Mouse (Mus musculus): ENCODE data around the gene Slc37a1. TPM values are rescaled to one million over a fixed set of nuclear protein-coding genes. Genes with fewer than 3 reads are reported as not detected.

The Slc37a1 gene
- polyA plus RNA-seq, 1 experiment from 2014 or later = 2.4 TPM

- Histone ChIP-seq H3K36me3 (ENCODE audit: control insufficient read depth, insufficient read depth) (no peaks in the 10 kb centered on the region), H3K9ac (ENCODE audit: low read depth, low read length) (no peak overlapping the region), H3K27ac (ENCODE audit: low read length) (no peak overlapping the region), H3K4me3 (ENCODE audit: low read depth, low read length) (no peak overlapping the region), H3K9me3 (replicated peaks; ENCODE audit: control insufficient read depth, low read length) (no peaks in the 10 kb centered on the region), H3K4me2 (ENCODE audit: low read depth, low read length) (no peak overlapping the region), H3K27me3 (ENCODE audit: control insufficient read depth, insufficient read depth, low read depth, low read length) (peaks cover 19% of the 10 kb centered on the region), H3K4me1 (ENCODE audit: control insufficient read depth, low read depth, low read length) (no peaks in the 10 kb centered on the region)
- WGBS (ENCODE audit: insufficient replicate concordance) = 25% methylated on average over 8 of the region's 8 CpGs
- no peak for ATAC-seq (ENCODE audit: low read depth)
Observed at GRCm38 (mm10) chr17:31384968-31385627, 98.5 kb downstream of the Slc37a1 start.

DNA sequence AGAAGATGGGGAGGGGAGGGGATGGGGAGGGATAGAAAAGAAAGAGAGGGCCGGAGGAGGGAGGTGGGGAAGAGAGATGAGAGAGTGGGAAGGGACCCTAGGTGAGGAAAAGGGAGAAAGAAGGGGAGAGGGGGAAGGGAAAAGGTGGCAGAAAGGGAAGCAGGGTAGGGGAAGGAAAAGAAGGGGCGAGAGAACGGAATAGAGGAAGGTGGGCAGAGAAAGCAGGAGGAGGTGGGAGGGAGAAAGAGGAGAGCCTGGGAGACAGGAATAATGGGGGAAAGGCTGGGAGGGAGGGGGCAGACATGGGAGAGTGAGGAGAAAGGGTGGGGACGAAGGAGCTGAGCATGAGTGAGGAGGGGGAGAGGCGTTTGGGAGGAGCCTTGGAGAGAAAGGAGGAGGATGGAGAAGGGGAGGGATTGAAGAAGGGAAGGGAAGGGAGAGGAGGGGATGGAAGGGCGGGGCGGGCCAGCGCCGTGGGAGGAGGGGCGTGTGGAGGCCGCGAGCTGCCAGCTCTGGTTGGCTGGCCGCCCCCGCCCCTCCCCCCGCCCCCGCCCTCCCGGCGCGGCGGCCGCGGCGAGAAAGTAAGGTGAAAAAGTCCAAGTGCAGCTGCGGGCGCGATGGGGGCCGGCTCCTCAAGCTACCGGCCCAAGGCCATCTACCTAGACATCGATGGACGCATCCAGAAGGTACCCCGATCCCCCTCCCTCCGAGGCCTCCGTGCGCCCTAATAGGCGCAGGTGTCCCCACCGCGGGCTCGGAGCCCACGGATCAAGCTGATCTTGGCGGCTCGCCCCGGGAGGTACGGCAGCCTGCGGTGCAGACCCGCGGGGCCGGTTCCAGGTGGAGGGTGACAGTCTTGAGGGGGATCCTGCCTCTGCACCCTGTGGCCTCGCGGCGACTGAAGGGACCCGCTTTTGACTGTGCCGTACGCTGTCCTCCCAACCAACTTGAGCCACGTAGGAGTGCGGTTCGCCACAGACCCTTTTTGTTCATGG, 99.4 kb downstream of the Slc37a1 start, which contains the start of gene Pde9a:
Gene Pde9a (plus strand): TSS at position 540 of the 995 bp plus-strand sequence.
- 1% methylated on average over 41 of the region's 56 CpGs for WGBS (ENCODE audit: insufficient replicate concordance)
- Histone ChIP-seq H3K4me2 (ENCODE audit: low read depth, low read length) (peak within 1 kb of the TSS; percentile 64), H3K36me3 (ENCODE audit: control insufficient read depth, insufficient read depth) (no peaks in the 10 kb centered on the region), H3K4me3 (ENCODE audit: low read depth, low read length) (peak within 1 kb of the TSS; percentile 59), H3K27ac (ENCODE audit: low read length) (no peak within 1 kb of the TSS), H3K4me1 (ENCODE audit: control insufficient read depth, low read depth, low read length) (no peaks in the 10 kb centered on the region), H3K27me3 (ENCODE audit: control insufficient read depth, insufficient read depth, low read depth, low read length) (peaks cover 19% of the 10 kb centered on the region), H3K9me3 (replicated peaks; ENCODE audit: control insufficient read depth, low read length) (no peaks in the 10 kb centered on the region), H3K9ac (ENCODE audit: low read depth, low read length) (peak within 1 kb of the TSS; percentile 59)
- ATAC-seq (ENCODE audit: low read depth) = peak; percentile 71

GRCm38 (mm10) chr17:31386766-31387275, 100.2 kb downstream of the Slc37a1 start:
- no peak overlapping the region for H3K27ac ChIP-seq (ENCODE audit: low read length)
- peak overlapping the region; percentile 64 for H3K4me2 ChIP-seq (ENCODE audit: low read depth, low read length)
- H3K4me3 ChIP-seq (ENCODE audit: low read depth, low read length) = peak overlapping the region; percentile 59

DNA sequence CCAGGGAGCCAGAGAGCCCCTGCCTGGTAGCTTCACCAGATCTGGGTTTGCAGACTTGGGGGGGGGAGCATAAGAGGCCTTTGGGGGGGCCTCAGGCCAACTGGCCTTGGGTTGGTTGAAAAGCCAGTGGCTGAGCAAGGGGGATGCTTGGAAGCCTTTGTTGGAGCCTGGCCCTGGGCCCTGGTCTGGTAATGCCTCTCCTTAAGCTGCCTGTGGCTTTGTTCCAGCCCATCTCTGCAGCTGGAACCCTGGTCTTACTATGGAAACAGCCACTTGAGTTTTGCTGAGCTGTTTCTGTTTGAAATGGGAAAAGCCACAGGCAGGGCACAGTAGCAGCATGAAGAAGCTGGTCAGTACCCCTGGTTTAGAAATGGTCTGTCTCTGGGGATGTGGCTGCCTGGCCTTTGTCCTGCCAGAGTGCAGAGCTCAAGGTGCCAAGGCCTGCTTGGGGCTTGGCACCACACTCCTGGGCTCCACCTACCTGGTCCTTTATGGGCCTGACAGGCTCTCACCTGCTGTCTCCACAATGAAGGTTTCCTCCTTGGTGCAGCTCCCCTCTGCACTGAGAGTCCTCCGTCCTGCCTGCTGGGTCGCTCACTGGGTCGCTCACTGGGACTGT, 102.9 kb downstream of the Slc37a1 start:
- Histone ChIP-seq H3K27me3 (ENCODE audit: control insufficient read depth, insufficient read depth, low read depth, low read length) (peaks cover 19% of the 10 kb centered on the region), H3K9me3 (replicated peaks; ENCODE audit: control insufficient read depth, low read length) (no peaks in the 10 kb centered on the region), H3K4me1 (ENCODE audit: control insufficient read depth, low read depth, low read length) (no peaks in the 10 kb centered on the region), H3K4me3 (ENCODE audit: low read depth, low read length) (no peak overlapping the region), H3K9ac (ENCODE audit: low read depth, low read length) (no peak overlapping the region), H3K4me2 (ENCODE audit: low read depth, low read length) (no peak overlapping the region), H3K36me3 (ENCODE audit: control insufficient read depth, insufficient read depth) (no peaks in the 10 kb centered on the region), H3K27ac (ENCODE audit: low read length) (no peak overlapping the region)
- no peak for ATAC-seq (ENCODE audit: low read depth)
- WGBS (ENCODE audit: insufficient replicate concordance) = 48% methylated on average over 3 of the region's 3 CpGs

More at GRCm38 (mm10) chr17:31386766-31387275, 100.2 kb downstream of the Slc37a1 start:
- 9% methylated on average over 7 of the region's 7 CpGs for WGBS (ENCODE audit: insufficient replicate concordance)
- peaks cover 19% of the 10 kb centered on the region for H3K27me3 ChIP-seq (ENCODE audit: control insufficient read depth, insufficient read depth, low read depth, low read length)
- no peaks in the 10 kb centered on the region for H3K4me1 ChIP-seq (ENCODE audit: control insufficient read depth, low read depth, low read length)
- peak overlapping the region; percentile 59 for H3K9ac ChIP-seq (ENCODE audit: low read depth, low read length)
- no peak for ATAC-seq (ENCODE audit: low read depth)
- no peaks in the 10 kb centered on the region for H3K9me3 ChIP-seq (replicated peaks; ENCODE audit: control insufficient read depth, low read length)
- H3K36me3 ChIP-seq (ENCODE audit: control insufficient read depth, insufficient read depth) = no peaks in the 10 kb centered on the region

GRCm38 (mm10) chr17:31391462-31391861, 104.9 kb downstream of the Slc37a1 start:
- H3K4me3 ChIP-seq (ENCODE audit: low read depth, low read length) = no peak overlapping the region
- no peak overlapping the region for H3K9ac ChIP-seq (ENCODE audit: low read depth, low read length)
- no peaks in the 10 kb centered on the region for H3K9me3 ChIP-seq (replicated peaks; ENCODE audit: control insufficient read depth, low read length)
- ATAC-seq (ENCODE audit: low read depth) = 0 out of 2 replicates have a peak, but pooled peaks have one; percentile 41
- no peaks in the 10 kb centered on the region for H3K4me1 ChIP-seq (ENCODE audit: control insufficient read depth, low read depth, low read length)
- no peak overlapping the region for H3K27ac ChIP-seq (ENCODE audit: low read length)
- H3K27me3 ChIP-seq (ENCODE audit: control insufficient read depth, insufficient read depth, low read depth, low read length) = peaks cover 11% of the 10 kb centered on the region
- WGBS (ENCODE audit: insufficient replicate concordance) = 42% methylated on average over 3 of the region's 3 CpGs
- H3K4me2 ChIP-seq (ENCODE audit: low read depth, low read length) = no peak overlapping the region
- H3K36me3 ChIP-seq (ENCODE audit: control insufficient read depth, insufficient read depth) = no peaks in the 10 kb centered on the region

DNA sequence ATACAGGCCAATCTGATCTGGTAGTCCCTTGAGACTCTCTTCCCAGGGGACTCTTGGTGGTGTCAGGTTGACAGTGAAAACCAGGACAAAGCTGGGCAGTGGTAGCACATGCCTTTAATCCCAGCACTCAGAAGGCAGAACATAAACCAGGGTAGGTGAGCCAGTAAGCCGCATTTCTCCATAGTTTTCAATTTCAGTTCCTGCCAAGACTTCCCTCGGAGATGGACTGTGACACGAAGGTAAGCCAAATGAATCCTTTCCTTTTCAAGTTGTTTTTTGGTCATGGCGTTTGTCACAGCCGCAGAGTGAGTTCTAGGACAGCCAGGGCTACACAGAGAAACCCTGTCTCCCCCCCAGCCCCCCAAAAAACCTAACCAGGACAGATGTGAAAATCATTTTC, 105.4 kb downstream of the Slc37a1 start:
- no peak for ATAC-seq (ENCODE audit: low read depth)
- no peak overlapping the region for H3K4me2 ChIP-seq (ENCODE audit: low read depth, low read length)
- H3K36me3 ChIP-seq (ENCODE audit: control insufficient read depth, insufficient read depth) = no peaks in the 10 kb centered on the region
- no peak overlapping the region for H3K9ac ChIP-seq (ENCODE audit: low read depth, low read length)
- no peak overlapping the region for H3K27ac ChIP-seq (ENCODE audit: low read length)
- H3K4me1 ChIP-seq (ENCODE audit: control insufficient read depth, low read depth, low read length) = no peaks in the 10 kb centered on the region
- H3K9me3 ChIP-seq (replicated peaks; ENCODE audit: control insufficient read depth, low read length) = no peaks in the 10 kb centered on the region
- 59% methylated on average over 5 of the region's 5 CpGs for WGBS (ENCODE audit: insufficient replicate concordance)
- H3K4me3 ChIP-seq (ENCODE audit: low read depth, low read length) = no peak overlapping the region
- peaks cover 5% of the 10 kb centered on the region for H3K27me3 ChIP-seq (ENCODE audit: control insufficient read depth, insufficient read depth, low read depth, low read length)

GRCm38 (mm10) chr17:31393811-31394210, 107.2 kb downstream of the Slc37a1 start:
- no peaks in the 10 kb centered on the region for H3K4me1 ChIP-seq (ENCODE audit: control insufficient read depth, low read depth, low read length)
- H3K9me3 ChIP-seq (replicated peaks; ENCODE audit: control insufficient read depth, low read length) = no peaks in the 10 kb centered on the region
- 46% methylated on average over 2 of the region's 2 CpGs for WGBS (ENCODE audit: insufficient replicate concordance)
- no peak overlapping the region for H3K27ac ChIP-seq (ENCODE audit: low read length)
- H3K4me2 ChIP-seq (ENCODE audit: low read depth, low read length) = no peak overlapping the region
- H3K4me3 ChIP-seq (ENCODE audit: low read depth, low read length) = no peak overlapping the region
- H3K27me3 ChIP-seq (ENCODE audit: control insufficient read depth, insufficient read depth, low read depth, low read length) = no peaks in the 10 kb centered on the region
- ATAC-seq (ENCODE audit: low read depth) = no peak
- H3K36me3 ChIP-seq (ENCODE audit: control insufficient read depth, insufficient read depth) = no peaks in the 10 kb centered on the region
- H3K9ac ChIP-seq (ENCODE audit: low read depth, low read length) = no peak overlapping the region

GRCm38 (mm10) chr17:31400294-31400693, 113.7 kb downstream of the Slc37a1 start:
- Histone ChIP-seq H3K4me1 (ENCODE audit: control insufficient read depth, low read depth, low read length) (no peaks in the 10 kb centered on the region), H3K4me3 (ENCODE audit: low read depth, low read length) (no peak overlapping the region), H3K9me3 (replicated peaks; ENCODE audit: control insufficient read depth, low read length) (no peaks in the 10 kb centered on the region), H3K4me2 (ENCODE audit: low read depth, low read length) (no peak overlapping the region), H3K27ac (ENCODE audit: low read length) (no peak overlapping the region), H3K36me3 (ENCODE audit: control insufficient read depth, insufficient read depth) (no peaks in the 10 kb centered on the region), H3K9ac (ENCODE audit: low read depth, low read length) (no peak overlapping the region), H3K27me3 (ENCODE audit: control insufficient read depth, insufficient read depth, low read depth, low read length) (no peaks in the 10 kb centered on the region)
- ATAC-seq (ENCODE audit: low read depth) = no peak
- WGBS (ENCODE audit: insufficient replicate concordance) = 66% methylated on average over 6 of the region's 6 CpGs
